Mouse (Mus musculus) lung, postnatal 10 days (tissue): ENCODE results near the gene Pde8a.
"Not testable (repeated sequence)": the region's sequence is repeated elsewhere in the genome, so short reads cannot be mapped to it uniquely, and the experiment has no call there.

Source experiments
- DNase-seq: peaks from one replicate; pipeline ENCODE4 v3.0.0; 2021

The Pde8a gene

GRCm38 (mm10) chr7:81213347-81214152, at the start of gene Pde8a:
Gene Pde8a, plus strand, starts transcription at chr7:81213596.
- peak; percentile 32 for DNase-seq

- DNase-seq, result no peak
Measured at GRCm38 (mm10) chr7:81164411-81164810, 49.0 kb upstream of the Pde8a start.

DNA sequence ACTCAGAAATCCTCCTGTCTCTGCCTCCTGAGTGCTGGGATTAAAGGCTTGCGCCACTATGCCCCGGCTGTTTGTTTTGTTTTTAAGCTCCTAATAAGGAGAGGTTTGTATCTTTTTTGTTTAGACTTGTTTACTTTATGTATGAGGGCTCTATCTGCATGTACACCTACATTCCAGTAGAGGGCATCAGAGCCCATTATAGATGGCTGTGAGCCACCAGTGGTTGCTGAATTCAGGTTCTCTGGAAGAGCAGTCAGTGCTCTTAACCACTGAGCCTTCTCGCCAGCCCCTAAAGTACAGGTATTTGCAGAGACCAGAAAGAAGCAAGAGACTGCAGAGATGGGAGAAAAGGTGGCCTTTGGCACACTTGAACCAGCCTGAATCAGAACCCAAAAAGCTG, 46.3 kb upstream of the Pde8a start:
- peak; percentile 57 for DNase-seq

- DNase-seq, result no peak
Measured at GRCm38 (mm10) chr7:81169351-81169750, 44.0 kb upstream of the Pde8a start.

- no peak for DNase-seq
Measured at GRCm38 (mm10) chr7:81173931-81174330, 39.5 kb upstream of the Pde8a start.

- DNase-seq, result no peak
Measured at GRCm38 (mm10) chr7:81174654-81175053, 38.7 kb upstream of the Pde8a start.

DNA sequence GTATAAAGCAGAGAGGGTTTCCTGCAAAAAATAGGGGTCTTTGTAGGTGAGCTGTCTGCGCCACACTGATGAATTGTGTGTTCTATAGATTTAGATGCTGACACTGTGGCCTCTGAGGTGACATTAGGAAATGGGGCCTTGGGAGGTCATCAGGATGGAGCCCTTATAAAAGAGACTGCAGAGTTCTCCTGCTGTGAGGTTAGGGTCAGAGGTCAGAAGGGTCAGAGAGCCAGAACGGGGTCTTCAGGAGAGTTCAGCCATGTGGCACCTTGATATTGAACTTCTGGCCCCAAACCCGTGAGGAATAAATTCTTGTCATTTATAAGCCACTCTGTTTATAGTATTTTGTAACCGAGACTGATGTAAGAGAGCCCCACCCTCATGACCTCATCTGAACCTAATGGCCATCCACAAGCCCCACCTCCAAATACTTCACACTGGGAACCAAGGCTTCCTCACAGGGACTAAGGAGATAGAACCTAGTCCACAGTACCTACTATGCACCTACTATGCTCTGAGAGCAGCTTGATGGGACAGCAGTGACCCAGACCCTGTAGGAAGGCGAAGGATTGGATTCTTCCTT, 37.1 kb upstream of the Pde8a start:
- DNase-seq, result peak; percentile 28

DNA sequence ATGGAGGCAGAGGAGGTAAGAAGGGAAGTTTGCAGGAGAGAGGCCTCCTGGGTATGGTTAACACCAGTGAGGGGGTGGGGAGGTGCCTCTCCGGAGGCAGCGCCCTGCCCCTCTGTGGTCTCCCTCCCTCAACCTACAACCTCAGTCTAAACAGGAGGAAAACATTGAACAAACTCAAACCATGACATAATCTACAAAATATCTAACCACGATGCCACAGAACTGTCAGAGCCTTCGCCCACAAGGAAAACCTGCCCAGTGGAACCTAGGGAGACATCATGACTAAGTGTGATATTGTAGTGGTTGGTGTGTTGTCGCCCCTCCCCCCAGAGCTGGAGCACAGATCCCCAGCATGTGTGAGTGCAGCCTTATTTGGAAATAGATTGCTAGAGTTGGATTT, 33.9 kb upstream of the Pde8a start:
- DNase-seq, result no peak

DNA sequence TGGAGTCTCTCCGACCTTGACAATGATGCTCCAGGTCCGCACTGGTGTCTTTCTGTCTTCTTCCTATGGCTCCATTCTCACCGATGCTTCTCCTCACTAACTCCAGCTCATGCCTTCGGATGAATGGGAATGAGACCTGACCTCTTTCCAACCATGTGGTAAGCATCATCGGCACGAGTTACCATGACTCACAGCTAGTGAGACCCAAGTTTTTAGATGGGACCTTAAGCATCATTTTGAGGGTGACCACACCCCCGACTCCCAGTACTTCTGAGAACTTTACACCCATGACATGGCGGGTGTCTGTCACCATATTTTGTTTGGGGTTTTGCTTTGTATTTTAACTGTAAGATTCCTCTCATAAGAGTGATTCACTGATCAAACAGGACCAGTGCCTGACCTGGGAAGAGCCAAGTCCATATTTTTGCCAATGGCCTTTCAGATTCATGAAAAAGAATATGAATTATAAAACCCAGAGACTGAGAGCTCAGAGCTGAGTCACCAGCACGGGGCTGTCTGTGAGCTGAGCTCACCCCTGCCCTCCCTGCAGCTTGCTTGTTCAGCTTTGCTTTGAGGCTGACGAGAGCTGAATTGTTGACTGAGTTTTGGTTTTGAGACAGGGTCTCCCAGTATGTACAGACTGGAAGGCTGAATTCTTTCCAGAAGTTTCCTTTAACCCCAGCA, 30.8 kb upstream of the Pde8a start:
- no peak for DNase-seq

GRCm38 (mm10) chr7:81183181-81183580, 30.2 kb upstream of the Pde8a start:
- no peak for DNase-seq

GRCm38 (mm10) chr7:81184136-81184535, 29.3 kb upstream of the Pde8a start:
- DNase-seq, result no peak

DNA sequence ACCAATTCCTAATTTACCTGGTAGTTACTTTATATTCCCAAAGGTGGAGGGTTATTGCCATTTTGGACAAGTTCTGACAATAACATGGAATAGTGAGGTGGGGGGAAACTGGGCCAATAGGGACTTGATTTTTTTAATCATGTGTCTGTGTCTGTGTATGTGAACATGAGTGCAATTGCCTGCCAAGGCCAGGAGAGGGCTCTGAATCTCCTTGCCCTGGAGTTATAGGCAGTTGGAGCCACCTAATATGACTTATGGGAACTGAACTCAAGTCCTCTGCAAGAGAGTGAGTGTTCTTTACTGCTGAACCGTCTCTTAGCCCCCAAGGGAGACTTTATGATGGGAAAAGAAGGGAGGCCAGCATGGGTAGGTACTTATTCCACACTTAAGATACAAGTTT, 28.7 kb upstream of the Pde8a start:
- no peak for DNase-seq

DNA sequence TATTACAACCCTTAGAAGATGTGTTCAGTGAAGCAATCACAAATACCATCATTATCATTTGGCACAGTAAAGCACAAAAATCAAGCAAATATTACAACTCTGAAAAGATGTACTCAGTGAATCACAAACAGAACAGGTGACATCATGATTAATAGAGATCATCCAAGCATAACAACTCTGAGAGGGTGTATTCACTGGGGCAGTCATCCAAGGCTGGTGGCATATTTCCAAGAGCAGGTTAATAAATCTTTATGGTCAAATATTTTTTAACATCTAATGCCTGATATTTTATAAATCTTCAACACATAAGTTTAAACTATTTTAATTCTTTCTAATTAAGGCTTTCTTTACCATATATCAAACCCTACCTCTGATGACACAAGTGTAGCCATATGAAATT, 27.4 kb upstream of the Pde8a start:
- not testable (repeated sequence) for DNase-seq

- no peak for DNase-seq
Measured at GRCm38 (mm10) chr7:81189180-81189579, 24.2 kb upstream of the Pde8a start.

GRCm38 (mm10) chr7:81195509-81195908, 17.9 kb upstream of the Pde8a start:
- no peak for DNase-seq

- no peak for DNase-seq
Measured at GRCm38 (mm10) chr7:81196796-81197195, 16.6 kb upstream of the Pde8a start.

GRCm38 (mm10) chr7:81198538-81198937, 14.9 kb upstream of the Pde8a start:
- peak; percentile 70 for DNase-seq

- DNase-seq, result peak; percentile 57
Measured at GRCm38 (mm10) chr7:81199109-81199508, 14.3 kb upstream of the Pde8a start.

DNA sequence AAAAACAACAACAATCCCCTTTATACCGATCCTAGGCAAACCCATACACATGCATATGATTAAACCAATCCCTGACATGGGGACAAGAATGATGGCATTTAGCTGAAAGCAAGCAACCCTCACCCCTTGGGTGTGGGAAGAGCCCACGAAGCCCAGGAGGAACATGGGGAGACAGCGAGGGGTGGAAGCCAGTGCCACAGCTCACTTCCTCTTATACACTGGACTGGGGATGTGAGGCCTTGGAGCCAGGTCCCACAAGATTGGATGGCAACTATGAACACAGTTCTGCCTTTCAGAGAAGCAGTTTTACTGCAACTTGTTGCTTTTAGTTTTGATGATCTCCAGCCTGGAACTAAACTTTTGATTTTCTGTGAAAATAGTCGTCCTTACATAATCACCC, 13.6 kb upstream of the Pde8a start:
- DNase-seq, result no peak

DNA sequence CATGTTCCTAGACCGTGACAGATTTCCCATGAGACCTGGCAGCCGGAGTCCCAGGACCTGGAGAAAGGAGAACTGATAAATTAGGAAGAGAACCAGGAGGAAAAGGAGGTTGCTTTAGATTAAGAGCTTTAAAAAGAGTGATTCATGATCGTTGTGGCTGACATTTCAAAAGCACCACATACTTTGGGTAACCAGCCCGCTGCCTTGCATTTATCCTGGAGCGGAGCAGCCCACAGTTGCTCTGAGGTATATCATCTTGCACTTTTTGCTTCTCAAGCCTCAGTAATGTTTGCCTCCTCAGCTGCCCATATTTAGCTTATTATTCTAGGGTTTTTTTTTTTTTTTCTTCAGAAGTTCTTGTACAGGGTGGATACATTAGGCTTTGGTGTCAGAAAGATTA, 11.0 kb upstream of the Pde8a start:
- DNase-seq, result no peak

- DNase-seq, result not testable (repeated sequence)
Measured at GRCm38 (mm10) chr7:81203576-81203975, 9.8 kb upstream of the Pde8a start.

DNA sequence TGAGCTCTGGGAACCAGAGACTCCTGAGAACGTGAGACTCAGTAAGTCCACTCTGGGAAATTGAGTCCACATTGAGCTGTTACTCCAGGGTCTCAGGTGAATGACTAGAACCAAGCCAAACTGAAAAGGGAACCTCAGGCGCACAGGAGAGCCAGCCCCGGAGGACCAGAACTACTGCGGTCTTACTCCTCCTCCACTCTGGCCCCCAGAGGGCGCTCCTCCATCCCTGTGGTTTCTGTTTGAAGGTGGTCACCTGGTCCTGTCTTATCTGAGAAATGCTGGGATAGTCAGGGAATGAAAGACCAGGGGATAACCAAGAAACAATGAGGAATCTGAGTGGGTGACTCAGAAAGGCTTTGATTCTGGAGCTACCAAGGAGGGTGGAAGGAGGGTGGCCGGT, 4.5 kb upstream of the Pde8a start:
- peak; percentile 81 for DNase-seq

- DNase-seq, result no peak
Measured at GRCm38 (mm10) chr7:81209979-81210685, 3.3 kb upstream of the Pde8a start.
